Mouse (Mus musculus) heart, adult 2 months (tissue): ENCODE data around the gene Adam21.

Source experiments
- CTCF ChIP-seq: fragments of 200-600 bp; IDR thresholded peaks from 2 replicates; pipeline ENCODE4 v1.8.1; 2022; ENCODE audit warnings: antibody characterized with exemption, mild to moderate bottlenecking, moderate library complexity
- EP300 ChIP-seq: fragments of 200-500 bp; IDR thresholded peaks from 2 replicates; pipeline ENCODE4 v1.6.1; 2011; ENCODE audit warnings: low read depth, low read length, control low read depth; ENCODE audit not compliant: insufficient read depth

- TF ChIP-seq CTCF: no peak
- no peak for TF ChIP-seq EP300
These were observed 36.9 kb upstream of the Adam21 start for GRCm38 (mm10) chr12:81604995-81605784.
